Mouse (Mus musculus) C2C12 (cell line): ENCODE measurements around the gene Qpctl. TPM values are rescaled to one million over a fixed set of nuclear protein-coding genes. Genes with fewer than 3 reads are reported as not detected.

Source experiments
- H3K27me3 ChIP-seq: one replicate; pipeline ENCODE4 v1.6.1; 2011; ENCODE audit not compliant: control insufficient read depth, insufficient read depth, insufficient read length
- H3K36me3 ChIP-seq: one replicate; pipeline ENCODE4 v1.6.1; 2011; ENCODE audit not compliant: control insufficient read depth, insufficient read depth
- H3K4me3 ChIP-seq: one replicate; pipeline ENCODE4 v1.5.1; 2011; ENCODE audit warnings: mild to moderate bottlenecking, control low read depth; ENCODE audit not compliant: poor library complexity, insufficient read depth, severe bottlenecking
- H3K79me2 ChIP-seq: one replicate; pipeline ENCODE4 v1.6.1; 2011; ENCODE audit not compliant: control insufficient read depth, insufficient read depth
- H3K79me3 ChIP-seq: one replicate; pipeline ENCODE4 v1.6.1; 2011; ENCODE audit warnings: low read depth, control low read depth
- H3ac ChIP-seq: one replicate; pipeline ENCODE3; 2011; ENCODE audit warnings: low read depth; ENCODE audit not compliant: control insufficient read depth, insufficient read length
- CEBPB ChIP-seq: IDR thresholded peaks from one replicate; pipeline ENCODE4 v1.6.1; 2011; ENCODE audit warnings: low read depth, mild to moderate bottlenecking, control low read depth, moderate library complexity
- CTCF ChIP-seq: IDR thresholded peaks from one replicate; pipeline ENCODE4 v1.5.1; 2011; ENCODE audit not compliant: control insufficient read depth, insufficient read depth, insufficient read length
- FOSL1 ChIP-seq: IDR thresholded peaks from one replicate; pipeline ENCODE4 v1.8.0; 2011; ENCODE audit warnings: mild to moderate bottlenecking, low read length; ENCODE audit not compliant: poor library complexity, insufficient read depth, severe bottlenecking
- MAX ChIP-seq: IDR thresholded peaks from one replicate; pipeline ENCODE4 v1.6.1; 2011; ENCODE audit warnings: mild to moderate bottlenecking, control low read depth
- MYOD1 ChIP-seq: IDR thresholded peaks from one replicate; pipeline ENCODE4 v1.6.1; 2011; ENCODE audit warnings: low read depth; ENCODE audit not compliant: control insufficient read depth, insufficient read length
- MYOG ChIP-seq: IDR thresholded peaks from one replicate; pipeline ENCODE4 v1.6.1; 2011; ENCODE audit not compliant: control insufficient read depth, insufficient read length; ENCODE audit errors: extremely low read depth
- USF1 ChIP-seq: IDR thresholded peaks from one replicate; pipeline ENCODE4 v1.6.1; 2011; ENCODE audit warnings: low read depth, mild to moderate bottlenecking, control low read depth, moderate library complexity
- polyA plus RNA-seq: library from polyadenylated mRNA; unstranded; fragments of >200 nt; fragmentation: generic; extraction: Trizol; gene quantifications from one replicate; pipeline ENCODE4 v1.2.1, GENCODE M21; 2012; ENCODE audit warnings: missing spikeins

Qpctl gene
- polyA plus RNA-seq, 1 experiment, result 12.3 TPM

DNA sequence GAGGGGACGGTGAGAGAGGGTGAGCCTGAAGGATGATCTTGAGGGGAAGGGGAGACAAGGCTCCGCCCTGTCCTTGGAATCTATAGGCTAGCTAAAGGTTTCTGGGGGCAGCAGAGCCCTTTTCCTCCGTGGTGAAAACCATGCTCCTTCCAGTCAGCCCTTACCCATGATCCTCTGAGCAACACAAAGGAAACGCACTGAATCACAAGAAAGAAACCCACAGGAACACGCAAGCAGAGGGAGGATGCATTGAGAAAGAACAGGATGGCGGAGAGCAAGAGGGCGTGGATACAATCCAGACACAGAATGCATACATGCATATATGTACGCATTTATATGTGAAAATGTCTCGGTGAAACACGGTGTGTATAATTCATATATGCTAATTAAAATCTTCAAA lies 20.4 kb upstream of the Qpctl start:
- H3K4me3 ChIP-seq, result no peak overlapping the region
- no peaks in the 10 kb centered on the region for H3K79me2 ChIP-seq
- no peaks in the 10 kb centered on the region for H3K36me3 ChIP-seq
- no peak for TF ChIP-seq FOSL1
- TF ChIP-seq MYOD1, result no peak
- no peak for TF ChIP-seq MYOG
- no peak for TF ChIP-seq CTCF
- no peak for TF ChIP-seq USF1
- H3K27me3 ChIP-seq, result no peaks in the 10 kb centered on the region
- H3K79me3 ChIP-seq, result no peaks in the 10 kb centered on the region
- no peak overlapping the region for H3ac ChIP-seq

DNA sequence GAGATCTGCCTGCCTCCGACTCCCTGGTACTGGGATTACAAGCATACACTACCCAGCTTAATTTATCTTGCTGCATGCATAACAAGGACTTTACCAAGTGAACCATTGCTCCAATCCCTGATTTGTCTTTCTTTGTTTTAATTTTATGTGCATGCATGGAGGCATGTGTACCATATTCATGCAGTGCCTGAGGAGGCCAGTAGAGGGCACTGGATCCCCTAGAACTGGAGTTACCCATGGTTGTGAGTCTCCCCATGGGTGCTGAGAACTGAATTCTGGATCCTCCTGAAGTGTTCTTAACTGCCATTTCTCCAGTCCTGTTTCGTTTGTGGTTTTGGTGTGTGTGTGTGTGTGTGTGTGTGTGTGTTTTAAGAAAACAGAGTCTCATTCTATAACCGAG lies 17.9 kb upstream of the Qpctl start:
- Histone ChIP-seq H3K4me3 (no peak overlapping the region), H3K79me3 (no peaks in the 10 kb centered on the region), H3K36me3 (no peaks in the 10 kb centered on the region), H3K27me3 (no peaks in the 10 kb centered on the region), H3ac (no peak overlapping the region), H3K79me2 (no peaks in the 10 kb centered on the region)
- no peak for TF ChIP-seq USF1
- no peak for TF ChIP-seq MYOD1
- no peak for TF ChIP-seq MYOG

DNA sequence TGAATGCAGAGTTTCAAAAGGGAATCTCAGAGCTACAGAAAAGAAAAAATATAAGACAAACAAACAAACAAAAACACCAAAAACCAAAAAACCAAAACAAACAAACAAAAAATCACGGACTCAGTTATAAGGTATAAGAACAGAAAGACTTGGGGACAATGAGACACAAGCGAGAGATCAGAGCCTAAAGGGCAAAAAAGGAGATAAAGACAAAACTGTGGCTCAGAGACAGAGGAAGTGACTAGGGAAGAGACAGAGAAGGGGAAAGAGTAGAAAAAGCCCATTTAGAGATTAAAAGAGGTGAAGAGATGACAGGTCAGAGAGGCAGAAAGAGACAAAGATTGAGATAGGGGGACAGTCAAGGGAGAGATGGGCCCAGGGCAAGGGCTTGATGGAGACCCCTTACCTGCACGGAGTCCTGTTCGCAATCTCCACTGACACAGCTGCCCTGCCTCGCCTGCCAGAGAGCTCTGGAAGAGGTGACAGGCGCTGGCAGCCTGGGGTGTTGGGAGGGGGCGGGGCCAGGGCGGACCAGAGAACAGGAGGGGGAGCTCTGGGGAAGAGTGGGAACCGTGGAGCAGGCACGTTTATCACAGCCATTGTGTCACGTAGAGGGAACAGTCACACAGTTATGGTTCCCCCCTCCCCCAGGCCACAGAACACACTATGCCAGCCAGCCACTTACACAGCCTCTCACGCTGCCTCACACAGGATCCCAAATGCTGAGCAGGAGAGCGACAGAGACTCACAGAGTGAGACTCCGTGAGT lies 16.7 kb upstream of the Qpctl start, which contains the start of gene Gipr:
Gipr (minus strand) TSS at position 472 of the 768 bp plus-strand sequence.
- Histone ChIP-seq H3ac (no peak within 1 kb of the TSS), H3K27me3 (no peaks in the 10 kb centered on the region), H3K4me3 (no peak within 1 kb of the TSS), H3K79me3 (no peaks in the 10 kb centered on the region), H3K79me2 (no peaks in the 10 kb centered on the region), H3K36me3 (no peaks in the 10 kb centered on the region)
- TF ChIP-seq MAX, result no peak
- no peak for TF ChIP-seq MYOG
- no peak for TF ChIP-seq USF1
- TF ChIP-seq CTCF, result no peak
- TF ChIP-seq MYOD1, result no peak
- TF ChIP-seq CEBPB, result no peak
- no peak for TF ChIP-seq FOSL1

DNA sequence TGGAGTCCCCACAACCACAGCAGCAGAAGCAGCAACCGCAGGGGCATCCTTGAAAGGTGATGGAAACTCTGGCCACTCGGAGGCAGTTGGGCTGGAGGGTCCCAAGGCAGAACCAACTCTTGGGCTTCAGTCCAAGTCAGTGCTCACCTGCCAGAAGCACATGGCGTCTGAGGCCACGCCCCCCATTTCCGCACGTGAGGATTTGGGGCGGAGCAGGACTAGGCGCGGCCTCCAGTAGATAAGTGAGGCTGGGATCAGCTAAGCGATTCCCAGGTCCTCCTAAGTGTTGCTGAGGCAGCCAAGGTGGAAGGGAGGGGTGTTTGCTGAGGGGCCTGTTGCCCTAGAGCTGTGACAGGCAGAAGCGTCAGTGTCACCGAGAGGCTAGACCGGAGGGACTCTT lies 15.9 kb upstream of the Qpctl start:
- no peak overlapping the region for H3K4me3 ChIP-seq
- no peaks in the 10 kb centered on the region for H3K36me3 ChIP-seq
- H3K79me3 ChIP-seq, result no peaks in the 10 kb centered on the region
- H3K79me2 ChIP-seq, result no peaks in the 10 kb centered on the region
- no peak for TF ChIP-seq USF1
- TF ChIP-seq CEBPB, result no peak
- TF ChIP-seq MYOD1, result no peak
- TF ChIP-seq FOSL1, result no peak
- no peak for TF ChIP-seq MYOG
- no peak for TF ChIP-seq MAX
- TF ChIP-seq CTCF, result no peak
- no peak overlapping the region for H3ac ChIP-seq
- no peaks in the 10 kb centered on the region for H3K27me3 ChIP-seq

DNA sequence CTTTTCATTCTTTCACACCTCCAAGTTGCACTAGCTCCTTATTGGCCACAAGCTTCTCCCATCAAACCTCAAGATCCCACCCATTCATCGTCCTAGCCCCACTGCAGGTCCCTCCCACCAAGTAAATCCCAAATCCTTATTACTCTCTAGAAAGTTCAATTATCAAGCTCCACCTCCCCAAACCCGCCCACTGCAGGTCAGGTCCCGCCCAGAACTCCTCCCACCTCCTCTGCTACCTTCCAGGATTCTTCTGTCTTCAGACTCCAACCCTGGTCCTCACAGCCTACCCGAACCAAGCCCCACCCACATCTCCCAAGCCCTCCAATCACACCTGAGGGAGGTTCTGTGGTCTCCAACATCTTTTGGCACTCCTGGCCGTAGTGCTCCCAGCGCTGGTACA lies 15.1 kb upstream of the Qpctl start:
- H3K79me3 ChIP-seq, result no peaks in the 10 kb centered on the region
- no peak overlapping the region for H3ac ChIP-seq
- no peaks in the 10 kb centered on the region for H3K27me3 ChIP-seq
- no peaks in the 10 kb centered on the region for H3K36me3 ChIP-seq
- H3K79me2 ChIP-seq, result no peaks in the 10 kb centered on the region
- TF ChIP-seq CTCF (no peak), CEBPB (no peak), MAX (no peak), FOSL1 (no peak), MYOD1 (no peak), MYOG (no peak), USF1 (no peak)
- no peak overlapping the region for H3K4me3 ChIP-seq

DNA sequence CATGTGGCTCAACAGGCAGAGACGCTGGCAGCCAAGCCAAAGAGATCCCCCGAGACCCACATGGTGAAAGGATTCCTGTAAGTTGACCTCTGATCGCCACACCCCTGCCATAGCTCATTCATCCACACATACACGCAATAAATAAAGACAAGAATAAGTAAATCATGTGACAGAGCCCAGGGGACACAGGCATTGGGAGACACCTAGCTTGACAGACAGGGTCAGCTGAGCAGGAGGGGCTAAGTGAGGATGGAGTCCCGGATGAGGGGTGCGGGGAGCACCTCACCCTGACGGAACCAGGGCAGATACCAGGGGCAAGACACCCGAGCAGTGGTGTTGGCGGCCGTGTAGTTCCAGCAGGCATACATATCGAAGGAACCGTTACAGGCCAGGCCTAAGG lies 14.7 kb upstream of the Qpctl start:
- H3K79me3 ChIP-seq, result no peaks in the 10 kb centered on the region
- H3K4me3 ChIP-seq, result no peak overlapping the region
- TF ChIP-seq MYOD1, result peak; percentile 94
- peak; percentile 74 for TF ChIP-seq USF1
- no peak for TF ChIP-seq MAX
- no peaks in the 10 kb centered on the region for H3K79me2 ChIP-seq
- no peaks in the 10 kb centered on the region for H3K27me3 ChIP-seq
- H3ac ChIP-seq, result no peak overlapping the region
- no peaks in the 10 kb centered on the region for H3K36me3 ChIP-seq
